Mouse (Mus musculus): ENCODE data around the gene Cyb5d1. TPM values are rescaled to one million over a fixed set of nuclear protein-coding genes. Genes with fewer than 3 reads are reported as not detected.

Cyb5d1 gene
- polyA plus RNA-seq, 1 experiment from 2014 or later, result 28.7 TPM

DNA sequence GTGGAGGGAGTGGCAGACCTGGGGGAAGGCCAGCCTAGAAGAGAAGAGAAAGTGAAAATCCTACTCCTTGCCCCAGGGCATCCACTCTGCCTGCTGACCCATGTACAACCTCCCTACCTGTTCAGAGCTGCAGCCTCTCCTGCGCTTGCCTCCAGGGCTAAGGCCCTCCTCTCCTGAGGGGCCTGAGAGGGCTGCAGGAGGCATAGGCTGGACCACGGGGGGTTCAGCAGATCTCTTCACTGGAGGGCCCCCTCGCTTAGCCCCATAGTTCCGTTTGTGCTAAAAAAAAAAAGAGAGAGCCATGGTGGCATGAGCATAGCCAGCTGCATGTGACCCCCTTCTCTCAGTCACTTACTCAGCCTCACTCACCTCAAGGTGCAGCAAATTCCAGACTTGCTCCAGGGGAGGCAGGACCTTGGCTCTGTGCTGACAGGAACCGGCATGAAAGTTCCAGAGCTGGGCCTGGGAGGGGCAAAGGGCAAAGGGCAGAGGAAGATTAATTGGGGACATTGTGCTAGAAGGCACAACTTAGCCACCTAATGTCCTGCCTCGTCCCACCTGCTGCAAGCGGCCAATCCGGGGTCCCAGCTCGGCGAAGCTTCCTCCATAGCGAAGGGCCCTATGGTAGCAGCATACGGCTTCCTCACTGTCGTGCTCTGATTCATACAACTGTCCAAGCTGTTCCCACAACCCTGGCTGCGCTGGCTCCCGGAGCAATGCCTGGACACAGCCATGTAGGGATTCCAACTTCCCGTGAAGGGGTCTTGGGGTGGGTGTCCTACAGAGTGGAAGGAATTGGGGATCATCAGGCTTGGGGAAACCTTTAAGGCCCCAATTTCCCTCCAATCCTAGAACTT, 11.7 kb upstream of the Cyb5d1 start:
- WGBS, result 83% methylated on average over 16 of the region's 16 CpGs
- Histone ChIP-seq H3K9ac (ENCODE audit: low read depth, low read length) (no peak overlapping the region), H3K36me3 (ENCODE audit: control insufficient read depth, insufficient read depth, low read length) (peaks cover 39% of the 10 kb centered on the region), H3K4me2 (ENCODE audit: low read length) (no peak overlapping the region), H3K27ac (ENCODE audit: low read depth, low read length) (no peak overlapping the region; the same call in 1 of the 2 replicates), H3K4me1 (ENCODE audit: control insufficient read depth, insufficient read depth, low read depth, low read length) (peaks cover 20% of the 10 kb centered on the region), H3K4me3 (ENCODE audit: low read length) (no peak overlapping the region), H3K27me3 (replicated peaks; ENCODE audit: control insufficient read depth, insufficient read depth, low read length) (no peaks in the 10 kb centered on the region), H3K9me3 (ENCODE audit: control insufficient read depth, low read length) (no peaks in the 10 kb centered on the region)
- no peak for ATAC-seq

DNA sequence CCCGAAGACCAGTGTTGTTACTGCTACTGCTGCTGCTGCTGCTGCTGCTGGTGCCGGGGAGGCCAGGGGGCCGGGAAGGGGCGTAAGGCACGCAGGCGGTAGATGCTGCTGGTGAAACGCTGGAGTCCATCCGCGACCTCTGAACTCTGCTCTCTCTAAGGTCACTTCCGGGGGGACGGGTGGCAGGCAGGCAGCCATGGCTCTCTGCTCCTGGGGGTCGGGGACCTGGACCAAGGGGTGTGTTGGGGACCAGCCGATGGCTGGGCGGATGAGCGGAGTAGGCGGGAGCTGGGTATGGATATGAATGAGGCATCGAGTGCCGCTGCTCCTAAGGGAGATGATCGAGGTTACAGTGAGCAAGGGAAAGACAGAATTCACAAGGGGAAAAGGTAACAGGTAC, 10.9 kb upstream of the Cyb5d1 start:
- Histone ChIP-seq H3K9ac (ENCODE audit: low read depth, low read length) (no peak overlapping the region), H3K4me1 (ENCODE audit: control insufficient read depth, insufficient read depth, low read depth, low read length) (peaks cover 14% of the 10 kb centered on the region), H3K36me3 (ENCODE audit: control insufficient read depth, insufficient read depth, low read length) (peaks cover 41% of the 10 kb centered on the region), H3K4me3 (ENCODE audit: low read length) (no peak overlapping the region), H3K27me3 (replicated peaks; ENCODE audit: control insufficient read depth, insufficient read depth, low read length) (no peaks in the 10 kb centered on the region), H3K27ac (ENCODE audit: low read depth, low read length) (no peak overlapping the region), H3K9me3 (ENCODE audit: control insufficient read depth, low read length) (no peaks in the 10 kb centered on the region), H3K4me2 (ENCODE audit: low read length) (no peak overlapping the region)
- ATAC-seq, result no peak
- 85% methylated on average over 19 of the region's 19 CpGs for WGBS

DNA sequence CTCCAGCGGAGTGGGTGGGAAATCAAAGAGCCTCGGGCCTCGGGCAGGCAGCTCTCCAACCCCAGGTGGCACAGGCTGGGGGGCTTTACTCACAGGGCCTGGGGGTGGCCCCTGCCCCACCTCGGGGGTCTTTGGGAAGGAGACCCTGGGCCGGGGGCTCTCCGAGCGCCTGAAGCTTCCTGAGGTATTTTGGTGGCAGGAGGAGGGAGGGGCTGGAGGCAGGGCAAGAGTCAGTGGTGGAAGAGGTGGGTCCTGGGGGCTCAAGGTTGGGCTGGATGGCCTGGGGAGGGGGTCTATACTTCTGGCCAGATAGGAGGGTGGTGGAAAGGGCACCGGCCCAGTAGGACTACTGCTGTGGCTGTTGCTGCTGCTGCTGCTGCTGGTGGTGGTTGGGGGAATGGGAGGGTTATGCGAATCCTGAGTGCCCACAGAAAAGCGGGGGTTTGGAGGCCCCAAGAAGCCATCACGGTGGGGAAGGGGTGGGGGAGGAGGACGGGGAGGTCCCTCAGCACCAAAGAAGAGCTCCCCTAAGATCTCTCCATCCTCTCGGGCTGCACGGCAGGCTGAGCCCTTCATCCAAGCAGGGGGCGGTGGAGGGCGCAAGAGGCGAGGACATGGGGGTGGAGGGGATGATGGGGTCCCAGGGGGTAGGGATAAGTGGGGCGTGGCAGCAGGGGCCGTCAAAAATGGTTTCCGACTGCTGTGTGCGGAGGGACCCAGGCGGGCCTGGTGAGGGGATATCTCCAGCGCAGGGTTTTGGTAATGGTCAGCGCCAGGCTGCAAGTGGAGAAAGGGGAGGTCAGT, 10.2 kb upstream of the Cyb5d1 start:
- H3K4me3 ChIP-seq (ENCODE audit: low read length), result no peak overlapping the region
- 91% methylated on average over 24 of the region's 24 CpGs for WGBS
- H3K9me3 ChIP-seq (ENCODE audit: control insufficient read depth, low read length), result no peaks in the 10 kb centered on the region
- H3K4me2 ChIP-seq (ENCODE audit: low read length), result no peak overlapping the region
- ATAC-seq, result no peak
- no peak overlapping the region for H3K27ac ChIP-seq (ENCODE audit: low read depth, low read length)
- H3K36me3 ChIP-seq (ENCODE audit: control insufficient read depth, insufficient read depth, low read length), result peaks cover 48% of the 10 kb centered on the region
- no peak overlapping the region for H3K9ac ChIP-seq (ENCODE audit: low read depth, low read length)
- peaks cover 14% of the 10 kb centered on the region for H3K4me1 ChIP-seq (ENCODE audit: control insufficient read depth, insufficient read depth, low read depth, low read length)
- H3K27me3 ChIP-seq (replicated peaks; ENCODE audit: control insufficient read depth, insufficient read depth, low read length), result no peaks in the 10 kb centered on the region

DNA sequence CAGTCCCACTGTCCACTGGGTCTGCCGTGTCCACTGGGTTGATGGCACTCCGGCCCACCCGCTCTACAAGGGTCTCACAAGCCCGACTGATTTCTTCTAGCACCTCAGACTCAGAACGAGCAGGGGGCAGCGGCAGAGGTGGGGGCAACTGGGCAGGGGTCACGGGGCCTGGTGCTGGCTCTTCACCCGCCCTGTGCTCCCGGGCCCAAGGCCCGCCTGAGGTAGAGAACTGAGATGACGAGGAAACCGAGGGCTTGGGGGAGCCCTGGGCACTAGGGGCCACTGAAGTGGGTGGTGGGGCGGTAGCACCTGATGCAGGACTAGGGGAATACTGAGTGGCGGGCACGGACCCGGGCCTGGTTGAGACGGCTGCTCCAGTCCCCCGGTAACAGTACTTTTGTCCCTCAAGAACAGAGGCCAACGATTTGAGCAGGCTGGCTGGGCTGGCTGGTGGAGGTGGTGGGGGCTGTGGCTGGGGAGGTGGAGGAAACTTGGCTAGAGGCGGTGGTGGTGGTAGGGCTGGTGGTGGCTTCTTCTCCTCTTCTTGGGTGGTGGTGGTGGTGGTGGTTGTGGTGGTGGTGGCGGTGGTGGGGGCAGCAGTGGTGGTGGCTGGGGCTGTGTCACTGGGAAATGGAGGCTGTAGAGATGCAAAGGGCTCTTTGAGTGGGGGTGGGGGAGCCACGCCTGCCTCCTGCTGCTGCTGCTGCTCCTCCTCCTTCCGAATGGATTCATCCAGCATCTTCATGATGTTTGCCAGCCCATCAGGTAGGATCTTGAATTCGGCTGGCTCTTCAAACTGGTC, 9.4 kb upstream of the Cyb5d1 start:
- Histone ChIP-seq H3K4me1 (ENCODE audit: control insufficient read depth, insufficient read depth, low read depth, low read length) (peaks cover 14% of the 10 kb centered on the region), H3K36me3 (ENCODE audit: control insufficient read depth, insufficient read depth, low read length) (peaks cover 56% of the 10 kb centered on the region), H3K9me3 (ENCODE audit: control insufficient read depth, low read length) (no peaks in the 10 kb centered on the region), H3K4me2 (ENCODE audit: low read length) (no peak overlapping the region), H3K27ac (ENCODE audit: low read depth, low read length) (no peak overlapping the region), H3K9ac (ENCODE audit: low read depth, low read length) (no peak overlapping the region), H3K27me3 (replicated peaks; ENCODE audit: control insufficient read depth, insufficient read depth, low read length) (no peaks in the 10 kb centered on the region), H3K4me3 (ENCODE audit: low read length) (no peak overlapping the region)
- 91% methylated on average over 20 of the region's 24 CpGs for WGBS
- no peak for ATAC-seq

DNA sequence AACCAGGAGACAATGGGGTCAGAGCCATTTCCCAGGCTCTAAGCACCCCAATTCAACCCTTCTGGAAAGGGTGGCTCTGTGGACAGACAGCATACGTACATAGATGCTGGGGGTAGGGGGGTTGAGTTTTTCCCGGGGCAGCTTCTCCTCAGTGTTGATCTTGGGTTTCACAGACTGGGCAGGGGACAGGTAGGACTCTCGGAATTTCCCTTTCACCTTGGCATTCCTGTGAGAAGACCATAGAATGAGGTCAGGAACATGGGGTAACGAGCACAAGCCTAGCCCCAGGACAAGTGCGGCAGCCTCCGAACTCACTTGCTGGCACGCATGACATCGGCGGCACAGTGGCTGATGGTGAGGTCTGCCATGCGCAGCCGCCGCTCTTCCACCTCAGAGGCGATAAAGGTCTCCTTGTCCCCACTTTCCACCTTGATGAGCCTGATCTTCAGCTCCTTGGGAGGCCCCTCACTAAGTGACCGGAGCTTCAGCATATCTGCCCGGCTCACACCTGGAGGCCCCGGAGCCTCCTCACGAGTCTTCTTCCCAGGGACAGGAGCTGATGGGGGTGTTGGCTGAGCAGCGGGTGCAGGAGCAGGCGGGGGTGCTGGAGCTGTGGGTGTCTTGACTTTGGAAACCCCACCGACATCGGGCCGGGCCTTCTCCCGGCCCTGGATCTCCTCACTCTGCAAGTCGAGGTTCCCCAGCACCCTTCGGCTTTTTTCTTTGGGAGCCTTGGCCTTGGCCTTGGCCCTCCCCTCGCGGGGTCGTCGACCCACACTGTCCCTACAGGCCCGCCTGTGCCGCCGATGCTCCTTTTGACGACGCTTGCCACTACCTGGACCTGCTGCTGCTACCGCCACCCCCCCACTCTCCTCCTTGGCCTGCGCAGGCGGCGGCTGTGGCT, 8.5 kb upstream of the Cyb5d1 start:
- Histone ChIP-seq H3K4me1 (ENCODE audit: control insufficient read depth, insufficient read depth, low read depth, low read length) (peaks cover 11% of the 10 kb centered on the region), H3K4me2 (ENCODE audit: low read length) (no peak overlapping the region), H3K9ac (ENCODE audit: low read depth, low read length) (no peak overlapping the region), H3K27me3 (replicated peaks; ENCODE audit: control insufficient read depth, insufficient read depth, low read length) (no peaks in the 10 kb centered on the region), H3K36me3 (ENCODE audit: control insufficient read depth, insufficient read depth, low read length) (peaks cover 62% of the 10 kb centered on the region), H3K4me3 (ENCODE audit: low read length) (no peak overlapping the region), H3K27ac (ENCODE audit: low read depth, low read length) (no peak overlapping the region), H3K9me3 (ENCODE audit: control insufficient read depth, low read length) (no peaks in the 10 kb centered on the region)
- no peak for ATAC-seq
- WGBS, result 89% methylated on average over 36 of the region's 38 CpGs

DNA sequence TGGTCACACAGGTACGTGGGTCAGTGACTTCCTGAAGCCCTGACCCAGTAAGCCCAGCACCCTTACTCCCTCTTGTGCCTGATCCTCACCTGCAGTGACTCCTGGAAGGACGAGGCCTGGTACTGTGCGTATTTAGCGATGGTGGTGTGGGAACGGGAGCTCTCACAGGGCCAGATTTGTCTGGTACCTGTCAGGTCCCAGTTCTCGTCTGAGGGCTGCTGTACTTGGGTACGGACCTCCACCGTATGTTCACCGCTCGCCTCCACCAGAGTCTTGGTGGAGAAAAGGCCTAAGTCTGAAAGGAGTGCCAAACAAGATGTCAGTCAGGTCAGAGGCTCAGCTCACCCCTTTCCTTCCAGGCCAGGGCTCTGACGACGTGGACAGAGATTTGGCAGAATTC, 6.6 kb upstream of the Cyb5d1 start:
- Histone ChIP-seq H3K9ac (ENCODE audit: low read depth, low read length) (no peak overlapping the region), H3K27me3 (replicated peaks; ENCODE audit: control insufficient read depth, insufficient read depth, low read length) (no peaks in the 10 kb centered on the region), H3K4me1 (ENCODE audit: control insufficient read depth, insufficient read depth, low read depth, low read length) (peaks cover under 1% of the 10 kb centered on the region; the same call in 1 of the 2 replicates), H3K4me2 (ENCODE audit: low read length) (no peak overlapping the region), H3K4me3 (ENCODE audit: low read length) (no peak overlapping the region), H3K27ac (ENCODE audit: low read depth, low read length) (no peak overlapping the region), H3K36me3 (ENCODE audit: control insufficient read depth, insufficient read depth, low read length) (peaks cover 61% of the 10 kb centered on the region), H3K9me3 (ENCODE audit: control insufficient read depth, low read length) (no peaks in the 10 kb centered on the region)
- no peak for ATAC-seq
- 87% methylated on average over 12 of the region's 12 CpGs for WGBS

DNA sequence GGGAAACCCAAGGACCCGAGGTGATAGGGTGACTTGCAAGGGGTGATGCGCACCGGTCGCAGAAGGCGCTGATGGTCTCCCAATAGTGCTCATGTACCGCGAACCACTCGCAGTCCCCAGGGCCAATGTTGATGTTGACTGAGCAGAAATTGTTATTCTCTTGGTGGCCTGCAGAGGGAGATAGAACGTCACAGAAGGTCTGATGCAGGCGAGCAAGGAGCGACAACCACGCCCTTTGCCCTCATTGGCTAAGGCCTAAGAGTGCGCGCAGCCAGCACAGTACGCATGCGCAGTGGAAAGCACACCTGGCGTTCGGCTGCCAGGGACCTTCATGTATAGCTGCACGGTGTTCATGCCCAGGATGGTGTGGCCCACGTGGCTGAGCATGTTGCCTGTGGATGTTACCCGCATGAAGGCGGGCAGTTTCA, 5.8 kb upstream of the Cyb5d1 start:
- Histone ChIP-seq H3K4me1 (ENCODE audit: control insufficient read depth, insufficient read depth, low read depth, low read length) (peaks cover 8% of the 10 kb centered on the region), H3K9me3 (ENCODE audit: control insufficient read depth, low read length) (no peaks in the 10 kb centered on the region), H3K27me3 (replicated peaks; ENCODE audit: control insufficient read depth, insufficient read depth, low read length) (no peaks in the 10 kb centered on the region), H3K4me3 (ENCODE audit: low read length) (no peak overlapping the region), H3K9ac (ENCODE audit: low read depth, low read length) (no peak overlapping the region), H3K36me3 (ENCODE audit: control insufficient read depth, insufficient read depth, low read length) (peaks cover 56% of the 10 kb centered on the region), H3K4me2 (ENCODE audit: low read length) (no peak overlapping the region), H3K27ac (ENCODE audit: low read depth, low read length) (no peak overlapping the region)
- ATAC-seq, result peak; percentile 75
- WGBS, result 13% methylated on average over 22 of the region's 22 CpGs

DNA sequence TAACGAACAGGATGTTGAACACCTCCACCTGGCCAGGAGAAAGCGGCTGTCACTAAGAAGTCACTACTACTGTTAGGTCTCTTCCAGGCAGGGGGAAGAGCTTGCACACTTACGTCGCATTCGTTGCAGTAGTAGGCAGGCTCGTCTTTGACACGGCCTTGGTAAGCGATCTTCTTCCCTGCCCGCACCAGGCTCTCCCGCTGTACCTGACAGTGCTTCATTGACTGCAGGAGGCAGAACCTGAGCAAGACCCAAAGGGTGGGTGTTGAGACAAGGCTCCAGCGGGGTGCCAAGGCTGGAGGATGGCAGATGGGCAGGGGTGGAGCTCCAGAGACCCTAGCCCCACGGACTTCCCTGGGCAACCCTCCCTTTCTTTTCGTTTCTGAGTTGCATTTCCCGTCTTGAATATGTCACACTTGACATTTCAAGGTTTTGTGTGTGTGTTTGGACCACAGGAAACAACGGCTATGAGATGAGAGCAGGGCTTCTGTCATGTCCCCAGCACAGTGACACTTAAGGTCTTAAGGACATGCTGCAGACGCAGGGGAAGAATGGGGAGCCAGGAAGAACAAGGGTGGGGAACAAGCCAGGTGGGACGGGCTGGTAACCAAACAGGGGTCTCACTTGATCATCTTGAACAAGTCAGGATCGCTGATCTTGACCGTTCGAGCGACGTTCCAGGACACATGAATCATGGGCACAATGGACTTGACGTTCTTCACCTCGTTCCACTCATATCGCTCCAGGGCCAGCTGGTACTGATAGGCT, 4.8 kb upstream of the Cyb5d1 start:
- peaks cover 46% of the 10 kb centered on the region for H3K36me3 ChIP-seq (ENCODE audit: control insufficient read depth, insufficient read depth, low read length)
- H3K4me1 ChIP-seq (ENCODE audit: control insufficient read depth, insufficient read depth, low read depth, low read length), result peaks cover 9% of the 10 kb centered on the region
- WGBS, result 74% methylated on average over 25 of the region's 25 CpGs
- no peak overlapping the region for H3K4me3 ChIP-seq (ENCODE audit: low read length)
- H3K9ac ChIP-seq (ENCODE audit: low read depth, low read length), result no peak overlapping the region
- H3K4me2 ChIP-seq (ENCODE audit: low read length), result no peak overlapping the region
- no peak for ATAC-seq
- no peak overlapping the region for H3K27ac ChIP-seq (ENCODE audit: low read depth, low read length)
- H3K9me3 ChIP-seq (ENCODE audit: control insufficient read depth, low read length), result no peaks in the 10 kb centered on the region
- H3K27me3 ChIP-seq (replicated peaks; ENCODE audit: control insufficient read depth, insufficient read depth, low read length), result no peaks in the 10 kb centered on the region
